Mouse (Mus musculus) brown adipose tissue, adult 24 weeks (tissue): ENCODE measurements around the gene Pgghg. TPM values are rescaled to one million over a fixed set of nuclear protein-coding genes. Genes with fewer than 3 reads are reported as not detected.
"Not testable (repeated sequence)": the region's sequence is repeated elsewhere in the genome, so short reads cannot be mapped to it uniquely, and the experiment has no call there.

Experiments used
- H3K27ac ChIP-seq: fragments of 200-500 bp; replicated peaks from 2 replicates; pipeline ENCODE4 v1.5.1; 2012; ENCODE audit warnings: low read depth, mild to moderate bottlenecking, low read length
- H3K4me1 ChIP-seq: fragments of 200-500 bp; 2 replicates; pipeline ENCODE4 v1.6.1; 2012; ENCODE audit warnings: low read length, mixed read lengths; ENCODE audit not compliant: control insufficient read depth, insufficient read depth, insufficient read length
- H3K4me3 ChIP-seq: fragments of 200-500 bp; 2 replicates; pipeline ENCODE4 v1.5.1; 2012; ENCODE audit warnings: low read depth, mild to moderate bottlenecking, low read length, moderate library complexity; ENCODE audit not compliant: insufficient read depth
- polyA plus RNA-seq: library from polyadenylated mRNA; stranded (reverse); fragments of >200 nt; gene quantifications from 2 replicates; pipeline ENCODE4 v1.2.4, GENCODE M21; 2012; ENCODE audit not compliant: missing spikeins, insufficient read depth, insufficient read length

The Pgghg gene
- polyA plus RNA-seq, 1 experiment = 7.1 TPM

GRCm38 (mm10) chr7:140976720-140977119 lies 35.5 kb downstream of the Pgghg start:
- not testable (repeated sequence) for H3K4me3 ChIP-seq, H3K4me1 ChIP-seq, H3K27ac ChIP-seq

GRCm38 (mm10) chr7:140981704-140982103 lies 40.5 kb downstream of the Pgghg start:
- Histone ChIP-seq H3K4me3 (no peak overlapping the region), H3K27ac (no peak overlapping the region), H3K4me1 (no peaks in the 10 kb centered on the region)

GRCm38 (mm10) chr7:140982971-140983370 lies 41.8 kb downstream of the Pgghg start:
- H3K4me1 ChIP-seq = no peaks in the 10 kb centered on the region
- no peak overlapping the region for H3K27ac ChIP-seq
- H3K4me3 ChIP-seq = no peak overlapping the region

- Histone ChIP-seq H3K4me3 (no peak overlapping the region), H3K4me1 (no peaks in the 10 kb centered on the region), H3K27ac (no peak overlapping the region)
Observed at GRCm38 (mm10) chr7:140987182-140988138, 46.3 kb downstream of the Pgghg start.

GRCm38 (mm10) chr7:140989022-140989421 lies 47.8 kb downstream of the Pgghg start:
- Histone ChIP-seq H3K27ac (no peak overlapping the region), H3K4me1 (no peaks in the 10 kb centered on the region), H3K4me3 (no peak overlapping the region)

- Histone ChIP-seq H3K27ac (no peak overlapping the region), H3K4me1 (no peaks in the 10 kb centered on the region), H3K4me3 (no peak overlapping the region)
Observed at GRCm38 (mm10) chr7:140990185-140990584, 49.0 kb downstream of the Pgghg start.

GRCm38 (mm10) chr7:140990622-140991021 lies 49.4 kb downstream of the Pgghg start:
- H3K4me1 ChIP-seq = no peaks in the 10 kb centered on the region
- H3K27ac ChIP-seq = no peak overlapping the region
- H3K4me3 ChIP-seq = no peak overlapping the region

GRCm38 (mm10) chr7:140991117-140991689 lies 50.0 kb downstream of the Pgghg start:
- no peak overlapping the region for H3K4me3 ChIP-seq
- H3K27ac ChIP-seq = no peak overlapping the region
- no peaks in the 10 kb centered on the region for H3K4me1 ChIP-seq

Other genes with a start within 250 kb of the Pgghg start
- not detected in 2 replicates for gene Olfr541, start 244.1 kb upstream of the Pgghg start, polyA plus RNA-seq
- 52.3 and 66.9 TPM in 2 replicates for gene Cyp2e1, start 177.7 kb upstream of the Pgghg start, polyA plus RNA-seq
- gene Syce1, start 153.5 kb upstream of the Pgghg start, polyA plus RNA-seq = 1.0 TPM in 1 of 2 replicates, not detected in the other
- not detected in 2 replicates for gene Zfp941, start 119.2 kb upstream of the Pgghg start, polyA plus RNA-seq
- gene Urah, start 106.4 kb upstream of the Pgghg start, polyA plus RNA-seq = 2.3 TPM in 1 of 2 replicates, not detected in the other
- gene Scgb1c1, start 95.8 kb upstream of the Pgghg start, polyA plus RNA-seq = not detected in 2 replicates
- not detected in 2 replicates for gene Odf3, start 93.6 kb upstream of the Pgghg start, polyA plus RNA-seq
- gene Gm45785, start 85.1 kb upstream of the Pgghg start, polyA plus RNA-seq = not detected in 2 replicates
- gene Ric8a, start 84.4 kb upstream of the Pgghg start, polyA plus RNA-seq = 14.4 and 15.5 TPM in 2 replicates
- gene Bet1l, start 83.8 kb upstream of the Pgghg start, polyA plus RNA-seq = 43.9 and 49.2 TPM in 2 replicates
- gene Psmd13, start 59.4 kb upstream of the Pgghg start, polyA plus RNA-seq = 108 and 110 TPM in 2 replicates
- gene Sirt3, start 59.1 kb upstream of the Pgghg start, polyA plus RNA-seq = 77.2 and 79.1 TPM in 2 replicates
- gene Cox8b, start 40.9 kb upstream of the Pgghg start, polyA plus RNA-seq = 8,049 and 8,538 TPM in 2 replicates
- not detected in 2 replicates for gene Nlrp6, start 20.5 kb upstream of the Pgghg start, polyA plus RNA-seq
- gene Ifitm5, start 8.9 kb downstream of the Pgghg start, polyA plus RNA-seq = not detected in 2 replicates
- gene Gm45717, start 14.5 kb downstream of the Pgghg start, polyA plus RNA-seq = not detected in 2 replicates
- gene Ifitm2, start 14.6 kb downstream of the Pgghg start, polyA plus RNA-seq = 194 and 274 TPM in 2 replicates
- gene Ifitm1, start 25.8 kb downstream of the Pgghg start, polyA plus RNA-seq = not detected in 2 replicates
- gene Ifitm3, start 69.4 kb downstream of the Pgghg start, polyA plus RNA-seq = 117 and 134 TPM in 2 replicates
- 2.1 TPM in 1 of 2 replicates, not detected in the other for gene Ifitm6, start 76.5 kb downstream of the Pgghg start, polyA plus RNA-seq
- not detected in 2 replicates for gene Gm17387, start 87.7 kb downstream of the Pgghg start, polyA plus RNA-seq
- gene B4galnt4, start 119.7 kb downstream of the Pgghg start, polyA plus RNA-seq = not detected in 2 replicates
- 1.6 TPM in 1 of 2 replicates, not detected in the other for gene Pkp3, start 136.8 kb downstream of the Pgghg start, polyA plus RNA-seq
- gene Sigirr, start 159.2 kb downstream of the Pgghg start, polyA plus RNA-seq = 1.1 and 2.9 TPM in 2 replicates
- not detected in 2 replicates for gene Ano9, start 176.4 kb downstream of the Pgghg start, polyA plus RNA-seq
- gene Ptdss2, start 181.0 kb downstream of the Pgghg start, polyA plus RNA-seq = 27.0 and 49.5 TPM in 2 replicates
- 49.5 and 67.9 TPM in 2 replicates for gene Rnh1, start 231.5 kb downstream of the Pgghg start, polyA plus RNA-seq